Comparison of ENCODE assay signal across 13 mouse cellular contexts in genomic region chr1:104746816-104747215, GRCm38 (mm10). TPM values are rescaled to one million over a fixed set of nuclear protein-coding genes. Genes with fewer than 3 reads are reported as not detected.
DNase-seq lines count a peak whose midpoint lies in the region; ATAC-seq and TF ChIP-seq lines count a peak whose summit lies in the region.
"Had no signal": no experiment of that assay in that cellular context is flagged by ENCODE, and none has a peak within 500 bp of the region (broad histone marks: within the 10 kb centered on the region; RNA-seq: fewer than 3 reads in every experiment).

No protein-coding gene starts in this region.

- TF ChIP-seq CTCF in heart, postnatal 0 days (IDR thresholded peaks at IDR 0.05; ENCODE audit: low read depth), result no peak

- no peaks in the 10 kb centered on the region for H3K36me3 ChIP-seq in heart, postnatal 0 days (replicated peaks; ENCODE audit: control insufficient read depth, insufficient read depth, low read length)
- no peaks in the 10 kb centered on the region for H3K36me3 ChIP-seq in heart, embryonic 12.5 days
- no peaks in the 10 kb centered on the region for H3K36me3 ChIP-seq in forebrain, embryonic 12.5 days (replicated peaks)
- no peaks in the 10 kb centered on the region for H3K36me3 ChIP-seq in limb, embryonic 15.5 days
- no peaks in the 10 kb centered on the region for H3K36me3 ChIP-seq in neural tube, embryonic 15.5 days
- H3K36me3 ChIP-seq in liver, embryonic 12.5 days, result no peaks in the 10 kb centered on the region

- no peak for TF ChIP-seq EP300 in heart, postnatal 0 days (IDR thresholded peaks at IDR 0.05; ENCODE audit: low read depth)

- 0 out of 2 replicates have a peak, but pooled peaks cover 5% of the 10 kb centered on the region for H3K4me1 ChIP-seq in heart, postnatal 0 days (ENCODE audit: control insufficient read depth, insufficient read depth)
- H3K4me1 ChIP-seq in heart, embryonic 12.5 days (replicated peaks), result peaks cover 5% of the 10 kb centered on the region
- peaks cover 14% of the 10 kb centered on the region for H3K4me1 ChIP-seq in forebrain, embryonic 12.5 days
- H3K4me1 ChIP-seq in limb, embryonic 15.5 days, result no peaks in the 10 kb centered on the region
- H3K4me1 ChIP-seq in neural tube, embryonic 15.5 days, result 0 out of 2 replicates have a peak, but pooled peaks cover 3% of the 10 kb centered on the region
- no peaks in the 10 kb centered on the region for H3K4me1 ChIP-seq in liver, embryonic 12.5 days

- no peak overlapping the region for H3K4me3 ChIP-seq in heart, postnatal 0 days (ENCODE audit: low read depth, low read length)
- H3K4me3 ChIP-seq in heart, embryonic 12.5 days, result no peak overlapping the region
- H3K4me3 ChIP-seq in forebrain, embryonic 12.5 days (replicated peaks), result no peak overlapping the region
- no peak overlapping the region for H3K4me3 ChIP-seq in limb, embryonic 15.5 days
- H3K4me3 ChIP-seq in neural tube, embryonic 15.5 days (replicated peaks), result no peak overlapping the region
- no peak overlapping the region for H3K4me3 ChIP-seq in liver, embryonic 12.5 days
- H3K4me3 ChIP-seq: left cerebral cortex, adult 2 months had no signal

- DNase-seq in heart, postnatal 0 days (ENCODE audit: low spot score), result no peak
- no peak for DNase-seq in right cerebral cortex, adult 18-20 months
- DNase-seq: thymus, adult 18-20 months had no signal

- H3K27ac ChIP-seq in heart, postnatal 0 days (ENCODE audit: low read depth), result no peak overlapping the region
- H3K27ac ChIP-seq in heart, embryonic 12.5 days (ENCODE audit: poor library complexity, severe bottlenecking), result no peak overlapping the region
- peak overlapping the region; percentile 37; the same call in 1 of the 2 replicates for H3K27ac ChIP-seq in forebrain, embryonic 12.5 days
- H3K27ac ChIP-seq in limb, embryonic 15.5 days, result no peak overlapping the region
- H3K27ac ChIP-seq in neural tube, embryonic 15.5 days (replicated peaks), result no peak overlapping the region
- H3K27ac ChIP-seq in liver, embryonic 12.5 days, result no peak overlapping the region
- H3K27ac ChIP-seq: left cerebral cortex, adult 2 months had no signal

- 0% methylated on average over 1 of the region's 1 CpGs for WGBS in heart, postnatal 0 days
- WGBS in heart, embryonic 12.5 days, result 16% methylated on average over 1 of the region's 1 CpGs
- 11% methylated on average over 1 of the region's 1 CpGs for WGBS in forebrain, embryonic 12.5 days
- 9% methylated on average over 1 of the region's 1 CpGs for WGBS in limb, embryonic 15.5 days
- WGBS in neural tube, embryonic 15.5 days, result 11% methylated on average over 1 of the region's 1 CpGs
- 13% methylated on average over 1 of the region's 1 CpGs for WGBS in liver, embryonic 12.5 days (ENCODE audit: insufficient replicate concordance)

- H3K9me3 ChIP-seq in heart, postnatal 0 days (replicated peaks; ENCODE audit: control insufficient read depth, low read length), result no peaks in the 10 kb centered on the region
- no peaks in the 10 kb centered on the region for H3K9me3 ChIP-seq in heart, embryonic 12.5 days (replicated peaks)
- no peaks in the 10 kb centered on the region for H3K9me3 ChIP-seq in forebrain, embryonic 12.5 days
- H3K9me3 ChIP-seq in limb, embryonic 15.5 days, result no peaks in the 10 kb centered on the region
- no peaks in the 10 kb centered on the region for H3K9me3 ChIP-seq in neural tube, embryonic 15.5 days (replicated peaks)
- H3K9me3 ChIP-seq in liver, embryonic 12.5 days (replicated peaks), result no peaks in the 10 kb centered on the region

- no peak overlapping the region for H3K4me2 ChIP-seq in heart, postnatal 0 days (ENCODE audit: low read depth, low read length)
- no peak overlapping the region for H3K4me2 ChIP-seq in heart, embryonic 12.5 days
- no peak overlapping the region for H3K4me2 ChIP-seq in forebrain, embryonic 12.5 days
- H3K4me2 ChIP-seq in limb, embryonic 15.5 days, result no peak overlapping the region
- no peak overlapping the region for H3K4me2 ChIP-seq in neural tube, embryonic 15.5 days
- H3K4me2 ChIP-seq in liver, embryonic 12.5 days, result no peak overlapping the region
- H3K4me2 ChIP-seq: heart, embryonic 11.5 days had no signal

- ATAC-seq in heart, postnatal 0 days (ENCODE audit: insufficient read depth, low read depth), result peak; percentile 17; the same call in 1 of the 2 replicates
- ATAC-seq in heart, embryonic 12.5 days (ENCODE audit: insufficient number of reproducible peaks, low FRiP score), result no peak
- peak; percentile 82; the same call in 1 of the 2 replicates for ATAC-seq in forebrain, embryonic 12.5 days (ENCODE audit: low FRiP score)
- peak; percentile 75; the same call in 1 of the 2 replicates for ATAC-seq in limb, embryonic 15.5 days (ENCODE audit: insufficient number of reproducible peaks, low FRiP score, low TSS enrichment, low read depth)
- ATAC-seq in neural tube, embryonic 15.5 days (ENCODE audit: low FRiP score), result peak; percentile 35; the same call in 1 of the 2 replicates
- ATAC-seq in erythroblast, adult 5-6 weeks (replicated peaks; ENCODE audit: low FRiP score, poor library complexity, severe bottlenecking), result no peak
- no peak for ATAC-seq in liver, embryonic 12.5 days
- ATAC-seq: intestine, embryonic 16.5 days had no signal

- H3K9ac ChIP-seq in heart, postnatal 0 days (replicated peaks; ENCODE audit: low read depth, low read length), result no peak overlapping the region
- H3K9ac ChIP-seq in heart, embryonic 12.5 days, result no peak overlapping the region
- H3K9ac ChIP-seq in forebrain, embryonic 12.5 days, result no peak overlapping the region
- no peak overlapping the region for H3K9ac ChIP-seq in limb, embryonic 15.5 days
- no peak overlapping the region for H3K9ac ChIP-seq in neural tube, embryonic 15.5 days (replicated peaks)
- H3K9ac ChIP-seq in liver, embryonic 12.5 days, result no peak overlapping the region

- H3K27me3 ChIP-seq in heart, postnatal 0 days (ENCODE audit: control insufficient read depth, insufficient read depth, low read length), result no peaks in the 10 kb centered on the region
- no peaks in the 10 kb centered on the region for H3K27me3 ChIP-seq in heart, embryonic 12.5 days (replicated peaks)
- H3K27me3 ChIP-seq in forebrain, embryonic 12.5 days, result no peaks in the 10 kb centered on the region
- H3K27me3 ChIP-seq in limb, embryonic 15.5 days, result no peaks in the 10 kb centered on the region
- H3K27me3 ChIP-seq in neural tube, embryonic 15.5 days (replicated peaks), result no peaks in the 10 kb centered on the region
- H3K27me3 ChIP-seq in liver, embryonic 12.5 days (replicated peaks), result no peaks in the 10 kb centered on the region
- H3K27me3 ChIP-seq: CH12.LX had no signal

RNA-seq across cellular contexts. Expression of gene Cdh20, which starts 21.5 kb away (rescaled TPM):
- total RNA-seq in heart, postnatal 0 days (2014; rRNA removed; ENCODE audit: low replicate concordance), result 4.4 and 5.3 TPM in 2 replicates
- 0.86 and 0.96 TPM in 2 replicates for polyA plus RNA-seq in heart, postnatal 0 days (2015; fragmentation: Nextera tagmentation; extraction: Ambion mirVana)
- polyA plus RNA-seq in heart, embryonic 12.5 days (2016; fragmentation: Nextera tagmentation; extraction: Ambion mirVana), result 1.3 and 1.6 TPM in 2 replicates
- polyA plus RNA-seq in forebrain, embryonic 12.5 days (2016; fragmentation: Nextera tagmentation; extraction: Ambion mirVana), result 0.70 and 0.78 TPM in 2 replicates
- 0.40 and 0.63 TPM in 2 replicates for polyA plus RNA-seq in limb, embryonic 15.5 days (2015; fragmentation: Nextera tagmentation; extraction: Ambion mirVana)
- polyA plus RNA-seq in neural tube, embryonic 15.5 days (2015; fragmentation: Nextera tagmentation; extraction: Ambion mirVana), result 4.2 and 4.9 TPM in 2 replicates
- total RNA-seq in erythroblast, adult 5-6 weeks (2015; ENCODE audit: low replicate concordance), result not detected in 2 replicates
- not detected in 2 replicates for total RNA-seq in erythroblast, adult 5-6 weeks (2017; ENCODE audit: low replicate concordance)
- not detected in 2 replicates for polyA plus RNA-seq in liver, embryonic 12.5 days (2016; fragmentation: Nextera tagmentation; extraction: Ambion mirVana)
- total RNA-seq: CH12.LX had no signal

Comparison
In these comparisons a context has a peak if more than half of its experiments do, and no peak if none do; other contexts are left out.
1. ATAC-seq: peak in heart, postnatal 0 days (single experiment), forebrain, embryonic 12.5 days (single experiment), limb, embryonic 15.5 days (single experiment) and neural tube, embryonic 15.5 days (single experiment); none in heart, embryonic 12.5 days (single experiment), erythroblast, adult 5-6 weeks (single experiment) and liver, embryonic 12.5 days (single experiment).